Mouse (Mus musculus) layer of hippocampus, adult 9-10 months (tissue): Measurements from ENCODE around the gene Olfr1132.
"Not testable (repeated sequence)": the region's sequence is repeated elsewhere in the genome, so short reads cannot be mapped to it uniquely, and the experiment has no call there.

Experiments used
- DNase-seq: peaks from one replicate; pipeline ENCODE4 v3.0.0; 2022; ENCODE audit warnings: low spot score

The Olfr1132 gene

DNA sequence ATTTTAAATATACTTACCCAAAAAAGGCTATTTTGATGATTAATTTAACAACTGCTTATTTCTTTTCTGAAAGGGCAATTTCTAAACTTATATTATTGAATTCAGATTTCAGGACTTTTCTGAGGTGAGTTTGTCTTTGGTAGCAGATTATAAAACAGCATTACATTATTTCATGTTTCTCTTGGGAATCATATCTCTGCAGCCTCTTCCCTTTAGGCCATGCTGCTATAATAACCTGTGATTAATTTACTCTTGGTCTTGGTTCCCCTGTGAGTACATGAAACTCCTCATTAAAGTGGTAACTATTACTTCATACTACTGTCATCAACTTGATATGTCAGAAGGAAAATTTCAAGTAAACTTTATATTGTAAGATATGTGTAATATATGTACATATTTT is at the start of gene Olfr1132:
Gene Olfr1132 (minus strand): TSS at position 101 of the 400 bp plus-strand sequence.
- no peak for DNase-seq

DNA sequence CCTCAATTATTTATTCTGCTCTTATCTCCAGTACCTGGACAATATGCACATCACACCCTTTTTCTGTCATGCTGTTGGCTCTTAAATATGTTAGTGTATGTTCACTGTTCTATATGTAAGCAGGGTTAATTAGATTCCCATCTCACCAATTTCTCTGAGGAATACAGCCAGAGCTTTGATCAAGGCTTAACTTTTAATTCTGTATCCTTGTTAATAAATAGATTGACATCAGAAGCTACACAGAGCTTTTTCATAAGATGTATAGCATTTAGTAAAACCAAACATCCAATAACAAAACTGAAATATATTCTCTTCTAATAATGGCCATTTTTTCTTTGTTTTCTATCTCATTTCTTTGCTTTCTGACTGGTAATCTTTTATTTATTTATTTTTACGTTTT is 36.2 kb upstream of the Olfr1132 start, which contains the start of gene Olfr1135:
Gene Olfr1135 (minus strand): TSS at position 101 of the 400 bp plus-strand sequence.
- no peak for DNase-seq

DNA sequence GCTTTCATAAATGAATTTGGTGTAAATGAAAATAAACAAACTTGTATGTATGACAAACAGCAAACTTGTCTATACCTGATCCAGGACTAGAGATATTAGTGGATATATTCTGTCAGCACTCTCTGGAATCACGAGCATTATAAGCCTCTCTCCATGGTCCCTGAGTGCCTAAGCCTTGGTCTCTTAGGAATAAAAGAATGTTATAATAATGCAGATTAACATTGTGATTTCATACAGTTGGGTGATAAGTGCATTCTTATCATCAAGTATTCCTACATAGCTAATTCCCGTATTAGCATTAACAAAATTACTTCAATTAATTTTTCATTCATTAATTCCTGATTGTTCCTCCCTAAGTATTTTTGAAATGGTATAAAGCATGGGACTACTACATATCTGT is 21.0 kb upstream of the Olfr1132 start, which contains the start of gene Olfr1134:
Gene Olfr1134 (minus strand): TSS at position 101 of the 400 bp plus-strand sequence.
- DNase-seq: no peak

DNA sequence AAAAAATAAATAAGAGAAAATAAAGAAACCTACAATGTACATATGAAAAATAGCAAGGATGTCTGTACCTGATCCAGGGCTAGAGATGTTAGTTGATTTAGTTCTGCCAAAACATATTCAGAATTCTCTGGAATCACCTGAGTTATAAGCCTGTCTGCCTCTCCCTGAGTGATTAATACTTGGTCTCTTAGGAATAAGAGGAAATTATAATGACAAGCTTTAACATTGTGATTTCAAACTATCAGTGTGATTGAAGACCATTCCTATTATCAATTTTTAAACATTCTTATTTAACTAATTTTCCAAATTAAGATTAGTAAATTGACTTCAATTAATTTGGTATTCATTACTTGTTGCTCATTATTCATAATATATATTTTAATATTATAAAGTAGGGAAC is 9.9 kb upstream of the Olfr1132 start, which contains the start of gene Olfr1133:
Gene Olfr1133 (minus strand): TSS at position 101 of the 400 bp plus-strand sequence.
- DNase-seq: no peak

GRCm38 (mm10) chr2:87642441-87642840 is 5.1 kb upstream of the Olfr1132 start:
- no peak for DNase-seq

DNA sequence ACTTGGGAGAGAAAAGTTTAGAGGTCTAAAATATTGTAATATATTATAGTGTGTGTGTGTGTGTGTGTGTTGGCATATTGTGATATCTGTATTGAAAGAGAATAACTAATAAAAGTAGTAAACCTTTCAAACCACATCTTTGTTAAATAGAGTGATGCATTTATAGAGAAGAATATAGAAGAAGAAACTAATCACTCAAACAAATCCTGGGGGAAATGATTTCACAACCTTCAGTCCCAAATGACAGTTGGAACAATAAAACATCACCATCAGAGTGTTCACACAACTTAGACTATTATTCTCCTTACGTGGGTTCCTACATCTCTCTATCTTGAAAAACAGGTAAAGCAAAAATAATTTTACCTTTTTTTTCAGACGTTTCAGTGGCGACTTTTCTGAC is 10.5 kb downstream of the Olfr1132 start, which contains the start of gene Olfr1131:
Gene Olfr1131 (plus strand): TSS at position 301 of the 400 bp plus-strand sequence.
- DNase-seq: no peak

DNA sequence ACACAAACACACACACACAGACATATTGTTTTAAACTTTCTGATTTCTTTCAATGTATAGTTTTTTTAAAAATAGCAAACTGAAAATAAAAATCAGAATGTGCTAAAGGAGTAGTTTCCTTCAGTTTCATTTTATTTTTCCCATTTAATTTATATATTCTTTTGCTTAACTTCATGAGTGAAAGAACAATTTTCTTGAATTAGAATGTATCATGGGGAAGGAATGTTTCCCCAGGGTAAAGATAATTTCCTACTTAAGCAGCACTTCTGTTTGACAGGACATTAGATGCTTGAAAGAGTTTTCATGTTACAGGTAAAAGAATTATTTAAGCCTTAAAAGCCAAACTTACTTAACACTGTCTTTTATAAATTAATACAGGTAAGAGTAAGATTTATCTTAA is 31.4 kb downstream of the Olfr1132 start, which contains the start of gene Olfr1130:
Gene Olfr1130 (plus strand): TSS at position 301 of the 400 bp plus-strand sequence.
- not testable (repeated sequence) for DNase-seq
